Mouse (Mus musculus) stomach, postnatal 0 days (tissue): ENCODE measurements at regions not wholly inside any gene's neighbourhood (a gene's known extent, or its start where the extent isn't known, plus 50 kb on each side); places are given as distances from the start of the nearest gene placed in this dataset.

Experiments
- CTCF ChIP-seq: IDR thresholded peaks from 2 replicates; pipeline ENCODE4 v1.5.1; 2016; ENCODE audit warnings: antibody characterized with exemption, low read depth, mild to moderate bottlenecking, moderate library complexity
- EP300 ChIP-seq: optimal IDR thresholded peaks from 2 replicates; pipeline ENCODE3; 2016; ENCODE audit warnings: antibody characterized with exemption

DNA sequence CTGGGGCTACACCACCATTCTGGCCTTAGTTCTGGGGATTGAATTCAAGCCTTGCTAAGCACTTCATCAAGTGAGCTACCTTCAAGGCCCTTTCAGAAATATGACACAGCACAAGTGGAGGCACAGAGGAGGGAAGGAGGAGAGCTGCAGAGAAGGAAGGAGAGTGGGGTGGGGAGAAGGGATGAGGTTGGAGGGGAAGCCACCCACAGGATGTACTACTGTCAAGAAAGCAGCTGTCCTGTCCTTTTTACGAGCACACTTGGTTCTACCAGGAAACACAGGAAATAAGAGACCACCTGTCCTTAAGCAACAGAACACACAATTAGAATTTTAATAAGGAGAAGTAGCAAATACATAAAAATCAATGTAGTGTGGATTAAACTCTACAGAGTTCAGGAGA, 210.5 kb upstream of the Mkln1 start:
- TF ChIP-seq CTCF, result no peak
- TF ChIP-seq EP300, result no peak
